Mouse (Mus musculus) liver, embryonic 15.5 days (tissue): ENCODE measurements around the gene Stk38l. TPM values are rescaled to one million over a fixed set of nuclear protein-coding genes. Genes with fewer than 3 reads are reported as not detected.

Experiments
- ATAC-seq: fragments of 200-750 bp; cut with Nextera tagmentation; 2 replicates; pipeline ENCODE4 v1.8.0; 2017; ENCODE audit warnings: moderate number of reproducible peaks, mild to moderate bottlenecking, moderate library complexity; ENCODE audit not compliant: insufficient read depth
- H3K27ac ChIP-seq: fragments of 300-500 bp; sonication (generic); replicated peaks from 2 replicates; pipeline ENCODE4 v1.5.1; 2015; ENCODE audit warnings: mild to moderate bottlenecking, inconsistent platforms
- H3K27me3 ChIP-seq: fragments of 300-500 bp; sonication (generic); 2 replicates; pipeline ENCODE4 v1.6.1; 2015; ENCODE audit warnings: mild to moderate bottlenecking, inconsistent platforms
- H3K36me3 ChIP-seq: fragments of 300-500 bp; sonication (generic); replicated peaks from 2 replicates; pipeline ENCODE4 v1.6.1; 2015; ENCODE audit warnings: moderate library complexity, mild to moderate bottlenecking, inconsistent platforms
- H3K4me1 ChIP-seq: fragments of 300-500 bp; sonication (generic); replicated peaks from 2 replicates; pipeline ENCODE4 v1.6.1; 2015; ENCODE audit warnings: inconsistent platforms
- H3K4me2 ChIP-seq: fragments of 300-500 bp; sonication (generic); 2 replicates; pipeline ENCODE4 v1.6.1; 2015; ENCODE audit warnings: moderate library complexity, mild to moderate bottlenecking, inconsistent platforms
- H3K4me3 ChIP-seq: fragments of 300-500 bp; sonication (generic); replicated peaks from 2 replicates; pipeline ENCODE4 v1.5.1; 2015; ENCODE audit warnings: mild to moderate bottlenecking, inconsistent platforms
- H3K9ac ChIP-seq: fragments of 300-500 bp; sonication (generic); 2 replicates; pipeline ENCODE4 v1.6.1; 2015; ENCODE audit warnings: moderate library complexity, mild to moderate bottlenecking, inconsistent platforms
- H3K9me3 ChIP-seq: fragments of 300-500 bp; sonication (generic); replicated peaks from 2 replicates; pipeline ENCODE4 v1.6.1; 2016; ENCODE audit warnings: inconsistent platforms
- WGBS: fragments of 180-500 bp; shearing (Covaris S2); methylation state at CpG from one replicate; pipeline ENCODE4 v1.1.7; 2015; ENCODE audit warnings: mixed read lengths; ENCODE audit not compliant: insufficient replicate concordance; 5-methylcytosine and 5-hydroxymethylcytosine counted together
- polyA plus RNA-seq: library from polyadenylated mRNA; unstranded; fragments of >200 nt; fragmentation: Nextera tagmentation; extraction: Ambion mirVana; gene quantifications from 2 replicates; pipeline ENCODE4 v1.2.1, GENCODE M21; 2015

Gene Stk38l
- polyA plus RNA-seq, 1 experiment from 2014 or later = 3.8 TPM

- Histone ChIP-seq H3K4me3 (no peak overlapping the region), H3K4me1 (peaks cover 2% of the 10 kb centered on the region; the same call in 1 of the 2 replicates), H3K27me3 (no peaks in the 10 kb centered on the region), H3K36me3 (no peaks in the 10 kb centered on the region), H3K9me3 (no peaks in the 10 kb centered on the region), H3K27ac (no peak overlapping the region), H3K9ac (no peak overlapping the region), H3K4me2 (no peak overlapping the region)
- WGBS = 63% methylated on average over 2 of the region's 2 CpGs
- ATAC-seq = no peak
These were observed 28.9 kb downstream of the Stk38l start for GRCm38 (mm10) chr6:146753560-146754160.

GRCm38 (mm10) chr6:146755136-146755535 is 30.3 kb downstream of the Stk38l start:
- Histone ChIP-seq H3K9ac (no peak overlapping the region), H3K4me3 (no peak overlapping the region), H3K9me3 (no peaks in the 10 kb centered on the region), H3K27ac (no peak overlapping the region), H3K4me1 (peaks cover 2% of the 10 kb centered on the region; the same call in 1 of the 2 replicates), H3K36me3 (no peaks in the 10 kb centered on the region), H3K27me3 (no peaks in the 10 kb centered on the region), H3K4me2 (no peak overlapping the region)
- 37% methylated on average over 2 of the region's 2 CpGs for WGBS
- ATAC-seq = no peak; the same call in 1 of the 2 replicates

- ATAC-seq = no peak
- Histone ChIP-seq H3K4me3 (no peak overlapping the region), H3K36me3 (no peaks in the 10 kb centered on the region), H3K27ac (no peak overlapping the region), H3K27me3 (no peaks in the 10 kb centered on the region), H3K9me3 (no peaks in the 10 kb centered on the region), H3K4me2 (no peak overlapping the region), H3K4me1 (peaks cover 2% of the 10 kb centered on the region; the same call in 1 of the 2 replicates), H3K9ac (no peak overlapping the region)
- 79% methylated on average over 4 of the region's 4 CpGs for WGBS
These were observed 30.9 kb downstream of the Stk38l start for GRCm38 (mm10) chr6:146755679-146756078.

GRCm38 (mm10) chr6:146759027-146759426 is 34.2 kb downstream of the Stk38l start:
- no peaks in the 10 kb centered on the region; the same call in 1 of the 2 replicates for H3K4me1 ChIP-seq
- ATAC-seq = no peak

GRCm38 (mm10) chr6:146760022-146760421 is 35.2 kb downstream of the Stk38l start:
- Histone ChIP-seq H3K4me1 (no peaks in the 10 kb centered on the region; the same call in 1 of the 2 replicates), H3K27ac (no peak overlapping the region), H3K9me3 (no peaks in the 10 kb centered on the region), H3K4me2 (no peak overlapping the region), H3K4me3 (no peak overlapping the region), H3K27me3 (no peaks in the 10 kb centered on the region), H3K36me3 (no peaks in the 10 kb centered on the region), H3K9ac (no peak overlapping the region)
- WGBS = 69% methylated on average over 2 of the region's 2 CpGs
- ATAC-seq = no peak

More at GRCm38 (mm10) chr6:146759027-146759426, 34.2 kb downstream of the Stk38l start:
- Histone ChIP-seq H3K27ac (no peak overlapping the region), H3K4me2 (no peak overlapping the region), H3K36me3 (no peaks in the 10 kb centered on the region), H3K4me3 (no peak overlapping the region), H3K9me3 (no peaks in the 10 kb centered on the region), H3K9ac (no peak overlapping the region), H3K27me3 (no peaks in the 10 kb centered on the region)
- WGBS = 63% methylated on average over 2 of the region's 2 CpGs

- Histone ChIP-seq H3K36me3 (no peaks in the 10 kb centered on the region), H3K4me1 (no peaks in the 10 kb centered on the region; the same call in 1 of the 2 replicates), H3K27me3 (no peaks in the 10 kb centered on the region), H3K9me3 (no peaks in the 10 kb centered on the region), H3K9ac (no peak overlapping the region), H3K4me3 (no peak overlapping the region), H3K4me2 (no peak overlapping the region), H3K27ac (no peak overlapping the region)
- WGBS = 57% methylated on average over 4 of the region's 4 CpGs
- ATAC-seq = no peak
These were observed 35.9 kb downstream of the Stk38l start for GRCm38 (mm10) chr6:146760736-146761135.

GRCm38 (mm10) chr6:146762264-146762898 is 37.6 kb downstream of the Stk38l start:
- Histone ChIP-seq H3K27me3 (no peaks in the 10 kb centered on the region), H3K4me2 (no peak overlapping the region), H3K27ac (no peak overlapping the region), H3K36me3 (0 out of 2 replicates have a peak, but pooled peaks cover 5% of the 10 kb centered on the region), H3K4me1 (no peaks in the 10 kb centered on the region), H3K9ac (no peak overlapping the region), H3K9me3 (no peaks in the 10 kb centered on the region), H3K4me3 (no peak overlapping the region)
- no peak for ATAC-seq
- WGBS = 58% methylated on average over 5 of the region's 5 CpGs

- H3K9ac ChIP-seq = no peak overlapping the region
- WGBS = 47% methylated on average over 2 of the region's 2 CpGs
- no peak for ATAC-seq
- H3K4me2 ChIP-seq = no peak overlapping the region
- peaks cover 13% of the 10 kb centered on the region for H3K36me3 ChIP-seq
- H3K27ac ChIP-seq = no peak overlapping the region
- no peaks in the 10 kb centered on the region for H3K4me1 ChIP-seq
- no peaks in the 10 kb centered on the region for H3K9me3 ChIP-seq
- H3K4me3 ChIP-seq = no peak overlapping the region
- no peaks in the 10 kb centered on the region for H3K27me3 ChIP-seq
These were observed 39.8 kb downstream of the Stk38l start for GRCm38 (mm10) chr6:146764593-146764992.

GRCm38 (mm10) chr6:146765270-146765669 is 40.5 kb downstream of the Stk38l start:
- Histone ChIP-seq H3K4me2 (no peak overlapping the region), H3K36me3 (peaks cover 13% of the 10 kb centered on the region), H3K27ac (no peak overlapping the region), H3K9ac (no peak overlapping the region), H3K27me3 (no peaks in the 10 kb centered on the region), H3K4me3 (no peak overlapping the region), H3K4me1 (no peaks in the 10 kb centered on the region), H3K9me3 (no peaks in the 10 kb centered on the region)
- ATAC-seq = no peak
- WGBS = 67% methylated on average over 4 of the region's 4 CpGs

GRCm38 (mm10) chr6:146768813-146769404 is 44.1 kb downstream of the Stk38l start:
- 74% methylated on average over 10 of the region's 10 CpGs for WGBS
- Histone ChIP-seq H3K4me3 (no peak overlapping the region), H3K4me2 (no peak overlapping the region), H3K9me3 (no peaks in the 10 kb centered on the region), H3K27me3 (no peaks in the 10 kb centered on the region), H3K9ac (no peak overlapping the region), H3K36me3 (peaks cover 17% of the 10 kb centered on the region), H3K4me1 (no peaks in the 10 kb centered on the region), H3K27ac (no peak overlapping the region)
- no peak for ATAC-seq

GRCm38 (mm10) chr6:146770005-146770745 is 45.4 kb downstream of the Stk38l start:
- WGBS = 44% methylated on average over 6 of the region's 6 CpGs
- Histone ChIP-seq H3K4me2 (no peak overlapping the region), H3K4me3 (no peak overlapping the region), H3K9me3 (no peaks in the 10 kb centered on the region), H3K36me3 (peaks cover 17% of the 10 kb centered on the region), H3K4me1 (no peaks in the 10 kb centered on the region), H3K27me3 (no peaks in the 10 kb centered on the region), H3K27ac (no peak overlapping the region), H3K9ac (no peak overlapping the region)
- ATAC-seq = no peak
